Mouse (Mus musculus) spleen, adult 2 months (tissue): ENCODE results near the gene Bcl2l12.

Source experiments
- CTCF ChIP-seq: fragments of 200-500 bp; IDR thresholded peaks from 2 replicates; pipeline ENCODE4 v1.5.1; 2011; ENCODE audit warnings: mild to moderate bottlenecking, inconsistent platforms; ENCODE audit not compliant: insufficient read depth, insufficient read length, insufficient replicate concordance; ENCODE audit errors: extremely low read depth
- POLR2A ChIP-seq: fragments of 200-500 bp; IDR thresholded peaks from 2 replicates; pipeline ENCODE4 v1.6.1; 2011; ENCODE audit warnings: low read depth, low read length, inconsistent platforms

GRCm38 (mm10) chr7:45005321-45005992 lies 6.9 kb upstream of the Bcl2l12 start:
- TF ChIP-seq CTCF (no peak), POLR2A (no peak)
